In the genomic region with DNA sequence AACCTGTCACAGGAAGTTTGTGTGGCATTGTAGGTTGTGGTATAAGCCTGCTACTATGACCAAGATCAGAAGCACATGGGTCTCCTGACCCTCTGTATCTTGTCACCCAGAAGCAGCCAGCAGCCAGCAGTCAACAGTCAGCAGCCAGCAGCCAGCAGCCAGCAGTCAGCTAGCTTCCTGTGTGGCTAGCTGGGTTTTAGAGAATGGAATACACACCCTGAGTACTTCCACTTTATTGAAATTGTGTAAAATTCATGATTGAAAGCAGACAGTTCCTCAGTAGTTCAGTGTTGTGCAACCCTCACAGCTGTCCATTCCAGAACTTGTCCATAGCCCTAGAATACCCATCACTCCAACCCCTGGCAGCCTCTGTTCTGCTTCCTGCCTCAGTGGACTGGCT, we compare ENCODE assay signal across 9 mouse cellular contexts. TPM values are rescaled to one million over a fixed set of nuclear protein-coding genes. Genes with fewer than 3 reads are reported as not detected.
DNase-seq lines count a peak whose midpoint lies in the region; ATAC-seq lines count a peak whose summit lies in the region.
"Not testable (repeated sequence)": the region's sequence is repeated elsewhere in the genome, so short reads cannot be mapped to it uniquely, and the experiment has no call there.
"Had no signal": no experiment of that assay in that cellular context is flagged by ENCODE, and none has a peak within 500 bp of the region (broad histone marks: within the 10 kb centered on the region; RNA-seq: fewer than 3 reads in every experiment).

No protein-coding gene starts in this region.

- H3K4me2 ChIP-seq in liver, embryonic 11.5 days = not testable (repeated sequence)

- not testable (repeated sequence) for H3K4me1 ChIP-seq in liver, embryonic 11.5 days (replicated peaks; ENCODE audit: control insufficient read depth, insufficient read depth, low read length)

- H3K9me3 ChIP-seq in liver, embryonic 11.5 days (ENCODE audit: control insufficient read depth, low read length) = not testable (repeated sequence)

- H3K36me3 ChIP-seq in liver, embryonic 11.5 days (ENCODE audit: control insufficient read depth, insufficient read depth, low read length); macrophage (ENCODE audit: inconsistent target): not testable (repeated sequence)

- peak; percentile 81 for ATAC-seq in common myeloid progenitor, adult 5-6 weeks (replicated peaks; ENCODE audit: low read depth, poor library complexity, severe bottlenecking)
- ATAC-seq in granulocyte monocyte progenitor cell, adult 5-6 weeks (replicated peaks; ENCODE audit: poor library complexity, severe bottlenecking) = peak; percentile 93
- ATAC-seq in liver, embryonic 11.5 days (replicated peaks; ENCODE audit: low FRiP score) = not testable (repeated sequence)
- peak; percentile 80 for ATAC-seq in monocyte, adult 5-6 weeks (replicated peaks; ENCODE audit: insufficient number of reproducible peaks, low FRiP score, low TSS enrichment, poor library complexity, severe bottlenecking)

- H3K9ac ChIP-seq in liver, embryonic 11.5 days (ENCODE audit: low read depth, low read length) = not testable (repeated sequence)

- not testable (repeated sequence) for H3K27me3 ChIP-seq in liver, embryonic 11.5 days (replicated peaks; ENCODE audit: control insufficient read depth, insufficient read depth, low read length)

- not testable (repeated sequence) for H3K79me2 ChIP-seq in macrophage (ENCODE audit: inconsistent target)

- peak; percentile 24 for DNase-seq in liver, embryonic 11.5 days (ENCODE audit: low spot score)

- H3K27ac ChIP-seq in liver, embryonic 11.5 days (ENCODE audit: low read depth, low read length) = not testable (repeated sequence)
- H3K27ac ChIP-seq in macrophage = peak overlapping the region; percentile 35

- not testable (repeated sequence) for H3K4me3 ChIP-seq in liver, embryonic 11.5 days (ENCODE audit: low read depth, low read length); macrophage (ENCODE audit: inconsistent target)

RNA-seq across cellular contexts. Expression of gene Fcho1, which starts 21.6 kb away (rescaled TPM):
- total RNA-seq in common myeloid progenitor, adult 5-6 weeks (2017) = 64.3 and 91.5 TPM in 2 replicates
- total RNA-seq in granulocyte monocyte progenitor cell, adult 5-6 weeks (2014; fragmentation: Nextera tagmentation) = 62.4 and 98.0 TPM in 2 replicates
- 39.8 and 76.7 TPM in 2 replicates for total RNA-seq in granulocyte monocyte progenitor cell, adult 5-6 weeks (2017)
- polyA plus RNA-seq in liver, embryonic 11.5 days (2014; fragmentation: Nextera tagmentation; extraction: Ambion mirVana) = 20.8 and 21.1 TPM in 2 replicates
- 10 to 100 TPM; 13.6 to 90.1 (median 57.2) TPM for total RNA-seq in macrophage (2018; cell fraction: chromatin; rRNA removed)
- 10 to 100 TPM in 13 of 26 experiments, 1 to 10 TPM in 13; 7.6 to 13.2 (median 10.2) TPM for total RNA-seq in macrophage (2018; cell fraction: cytosol; rRNA removed)
- total RNA-seq in macrophage (2018; cell fraction: nucleus; rRNA removed) = 10 to 100 TPM in 24 of 26 experiments, 1 to 10 TPM in 2; 7.8 to 36.0 (median 18.9) TPM
- 5.0 to 6.2 TPM (median 5.8 TPM) in 3 replicates for polyA plus RNA-seq in macrophage (2018)
- 17.3 to 92.4 TPM (median 17.6 TPM) in 3 replicates for total RNA-seq in monocyte, adult 5-6 weeks (2017)
- total RNA-seq: gastrocnemius, adult 18-20 months had no signal

RNA-seq across cellular contexts. Expression of gene B3gnt3, which starts 45.5 kb away (rescaled TPM):
- 0.23 TPM in 1 of 2 replicates, not detected in the other for total RNA-seq in common myeloid progenitor, adult 5-6 weeks (2017)
- 1.4 TPM in 1 of 2 replicates, not detected in the other for total RNA-seq in granulocyte monocyte progenitor cell, adult 5-6 weeks (2014; fragmentation: Nextera tagmentation)
- 0.39 TPM in 1 of 2 replicates, not detected in the other for total RNA-seq in granulocyte monocyte progenitor cell, adult 5-6 weeks (2017)
- 2.1 and 2.9 TPM in 2 replicates for polyA plus RNA-seq in liver, embryonic 11.5 days (2014; fragmentation: Nextera tagmentation; extraction: Ambion mirVana)
- total RNA-seq in macrophage (2018; cell fraction: chromatin; rRNA removed) = 1 to 10 TPM in 19 of 26 experiments, under 1 TPM in 7; 0.61 to 8.4 (median 2.5) TPM
- total RNA-seq in macrophage (2018; cell fraction: cytosol; rRNA removed) = 10 to 100 TPM in 21 of 26 experiments, 1 to 10 TPM in 5; 7.2 to 23.9 (median 12.5) TPM
- total RNA-seq in macrophage (2018; cell fraction: nucleus; rRNA removed) = 10 to 100 TPM in 19 of 26 experiments, 1 to 10 TPM in 7; 5.3 to 26.2 (median 11.7) TPM
- polyA plus RNA-seq in macrophage (2018) = 13.1 to 16.5 TPM (median 14.2 TPM) in 3 replicates
- 0.29 to 0.75 TPM in 2 of 3 replicates, not detected in the other for total RNA-seq in monocyte, adult 5-6 weeks (2017)

RNA-seq across cellular contexts. Expression of gene Insl3, which starts 58.1 kb away (rescaled TPM):
- 3.4 and 3.5 TPM in 2 replicates for total RNA-seq in common myeloid progenitor, adult 5-6 weeks (2017)
- 14.1 and 16.3 TPM in 2 replicates for total RNA-seq in granulocyte monocyte progenitor cell, adult 5-6 weeks (2014; fragmentation: Nextera tagmentation)
- total RNA-seq in granulocyte monocyte progenitor cell, adult 5-6 weeks (2017) = 1.2 and 4.4 TPM in 2 replicates
- polyA plus RNA-seq in liver, embryonic 11.5 days (2014; fragmentation: Nextera tagmentation; extraction: Ambion mirVana) = 1.3 and 2.0 TPM in 2 replicates
- total RNA-seq in macrophage (2018; cell fraction: chromatin; rRNA removed) = 10 to 100 TPM in 13 of 26 experiments, 1 to 10 TPM in 11, not detected in 2; 1.6 to 26.2 (median 11.1) TPM
- total RNA-seq in macrophage (2018; cell fraction: cytosol; rRNA removed) = 1 to 10 TPM in 25 of 26 experiments, under 1 TPM in 1; 0.52 to 4.9 (median 2.7) TPM
- 10 to 100 TPM in 13 of 26 experiments, 1 to 10 TPM in 12, not detected in 1; 2.2 to 17.4 (median 10.0) TPM for total RNA-seq in macrophage (2018; cell fraction: nucleus; rRNA removed)
- polyA plus RNA-seq in macrophage (2018) = 0.64 to 0.95 TPM (median 0.93 TPM) in 3 replicates
- total RNA-seq in monocyte, adult 5-6 weeks (2017) = 14.1 TPM in 1 of 3 replicates, not detected in the others
- total RNA-seq: hindbrain, postnatal 0 days had no signal
- polyA plus RNA-seq: forebrain, embryonic 13.5 days; forebrain, embryonic 16.5 days had no signal
